Mouse (Mus musculus): ENCODE results near the gene Gm973.
"Not testable (repeated sequence)": the region's sequence is repeated elsewhere in the genome, so short reads cannot be mapped to it uniquely, and the experiment has no call there.

- not testable (repeated sequence) for TF ChIP-seq POLR2A (IDR thresholded peaks at IDR 0.05; ENCODE audit: low read depth, low read length); CTCF (IDR thresholded peaks at IDR 0.05; ENCODE audit: extremely low read depth, insufficient read length, insufficient replicate concordance, low read depth, low read length)
These were observed 114.3 kb downstream of the Gm973 start for GRCm38 (mm10) chr1:59630356-59630755.

All from small intestine, adult 2 months (tissue).